Mouse (Mus musculus): ENCODE measurements around the gene Gm13275.
"Not testable (repeated sequence)": the region's sequence is repeated elsewhere in the genome, so short reads cannot be mapped to it uniquely, and the experiment has no call there.

Gene Gm13275

GRCm38 (mm10) chr4:88797097-88797496 lies 2.8 kb downstream of the Gm13275 start, which contains the start of gene Gm13279:
Gene Gm13279, plus strand, starts transcription at chr4:88797397.
- DNase-seq (ENCODE audit: low read depth, low spot score), result not testable (repeated sequence)

DNA sequence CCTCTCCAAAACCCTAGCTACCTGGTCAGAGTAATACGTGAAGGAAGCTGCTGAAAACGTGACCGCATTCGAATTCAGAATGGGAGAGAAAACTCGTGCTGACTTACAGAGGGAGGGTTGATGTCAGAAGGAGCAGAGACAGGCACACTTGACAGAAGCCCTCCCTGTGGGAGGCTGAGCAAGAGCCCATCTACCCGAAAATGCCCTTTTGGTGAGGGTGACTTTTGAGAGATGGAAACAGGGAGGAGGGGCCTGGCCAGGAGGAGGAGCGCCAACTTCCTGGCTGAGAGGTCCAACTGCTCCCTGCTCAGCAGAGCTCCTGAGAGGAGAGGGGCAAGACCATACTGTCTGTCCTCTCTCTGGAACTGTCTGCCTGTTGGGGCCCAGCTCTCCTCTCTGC lies 5.1 kb downstream of the Gm13275 start, which contains the start of gene Gm13285:
Gm13285 (plus strand) TSS at position 301 of the 400 bp plus-strand sequence.
- not testable (repeated sequence) for DNase-seq (ENCODE audit: low read depth, low spot score)

DNA sequence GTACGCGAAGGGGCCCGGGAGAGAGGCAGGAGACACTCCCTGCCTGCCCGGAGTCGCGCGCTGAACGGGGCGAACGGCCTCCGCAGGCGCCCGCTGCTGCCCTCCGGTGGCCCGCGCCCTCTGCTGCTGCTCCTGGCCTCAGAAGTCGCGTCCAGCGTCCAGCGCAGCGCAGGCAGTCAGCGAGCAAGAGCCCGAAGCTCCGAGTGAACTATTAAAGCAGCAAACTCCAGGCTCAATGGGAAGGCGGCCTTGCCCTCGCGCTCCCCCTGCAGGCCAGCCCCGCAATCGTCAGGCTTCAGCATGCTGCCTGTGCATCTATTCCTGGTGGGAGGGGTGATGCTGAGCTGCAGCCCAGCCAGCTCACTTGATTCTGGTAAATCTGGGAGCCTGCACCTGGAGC lies 8.7 kb downstream of the Gm13275 start, which contains the start of gene Gm13287:
Gm13287 (plus strand) TSS at position 301 of the 400 bp plus-strand sequence.
- not testable (repeated sequence) for DNase-seq (ENCODE audit: low read depth, low spot score)

DNA sequence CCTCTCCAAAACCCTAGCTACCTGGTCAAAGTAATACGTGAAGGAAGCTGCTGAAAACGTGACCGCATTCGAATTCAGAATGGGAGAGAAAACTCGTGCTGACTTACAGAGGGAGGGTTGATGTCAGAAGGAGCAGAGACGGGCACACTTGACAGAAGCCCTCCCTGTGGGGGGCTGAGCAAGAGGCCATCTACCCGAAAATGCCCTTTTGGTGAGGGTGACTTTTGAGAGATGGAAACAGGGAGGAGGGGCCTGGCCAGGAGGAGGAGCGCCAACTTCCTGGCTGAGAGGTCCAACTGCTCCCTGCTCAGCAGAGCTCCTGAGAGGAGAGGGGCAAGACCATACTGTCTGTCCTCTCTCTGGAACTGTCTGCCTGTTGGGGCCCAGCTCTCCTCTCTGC lies 10.9 kb downstream of the Gm13275 start, which contains the start of gene Gm13288:
Gm13288 (plus strand) TSS at position 301 of the 400 bp plus-strand sequence.
- DNase-seq (ENCODE audit: low read depth, low spot score), result not testable (repeated sequence)

GRCm38 (mm10) chr4:88805761-88806160 lies 11.5 kb downstream of the Gm13275 start:
- not testable (repeated sequence) for DNase-seq (ENCODE audit: low read depth, low spot score)

DNA sequence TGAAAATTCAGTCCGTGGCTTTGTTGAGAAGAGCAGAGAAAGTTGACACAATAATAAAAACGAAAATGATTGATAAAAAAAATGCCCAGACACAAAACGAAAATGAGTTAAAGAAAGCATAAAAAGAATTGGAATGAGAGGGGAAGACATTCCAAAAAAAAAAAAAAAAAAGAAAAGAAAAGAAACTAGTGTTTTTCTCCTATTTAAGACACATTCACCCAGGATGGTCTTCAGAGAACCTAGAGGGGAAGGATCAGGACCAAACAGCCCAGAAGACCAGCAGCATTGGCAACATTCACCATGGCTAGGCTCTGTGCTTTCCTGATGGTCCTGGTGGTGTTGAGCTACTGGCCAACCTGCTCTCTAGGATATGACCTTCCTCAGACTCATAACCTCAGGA lies 21.6 kb downstream of the Gm13275 start, which contains the start of gene Ifna7:
Ifna7 (plus strand) TSS at position 301 of the 400 bp plus-strand sequence.
- DNase-seq (ENCODE audit: low read depth, low spot score), result no peak

DNA sequence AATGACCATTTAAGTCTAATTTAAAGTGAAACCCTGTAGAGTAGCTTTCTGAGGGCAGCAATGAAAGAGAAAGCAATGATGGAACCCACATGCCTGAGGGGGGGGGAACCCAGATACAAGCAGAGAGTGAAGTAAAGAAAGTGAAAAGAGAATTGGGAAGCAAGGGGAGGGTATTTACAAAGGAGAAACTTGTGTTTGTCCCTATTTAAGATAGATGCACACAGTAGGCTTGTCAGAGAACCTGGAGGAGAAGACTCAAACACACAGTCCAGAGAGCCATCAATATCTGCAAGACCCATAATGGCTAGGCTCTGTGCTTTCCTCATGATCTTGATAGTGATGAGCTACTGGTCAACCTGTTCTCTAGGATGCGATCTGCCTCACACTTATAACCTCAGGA lies 25.4 kb downstream of the Gm13275 start, which contains the start of gene Ifna11:
Ifna11 (plus strand) TSS at position 301 of the 400 bp plus-strand sequence.
- DNase-seq (ENCODE audit: low read depth, low spot score), result no peak

GRCm38 (mm10) chr4:88822995-88823394 lies 28.7 kb downstream of the Gm13275 start:
- DNase-seq (ENCODE audit: low read depth, low spot score), result no peak

DNA sequence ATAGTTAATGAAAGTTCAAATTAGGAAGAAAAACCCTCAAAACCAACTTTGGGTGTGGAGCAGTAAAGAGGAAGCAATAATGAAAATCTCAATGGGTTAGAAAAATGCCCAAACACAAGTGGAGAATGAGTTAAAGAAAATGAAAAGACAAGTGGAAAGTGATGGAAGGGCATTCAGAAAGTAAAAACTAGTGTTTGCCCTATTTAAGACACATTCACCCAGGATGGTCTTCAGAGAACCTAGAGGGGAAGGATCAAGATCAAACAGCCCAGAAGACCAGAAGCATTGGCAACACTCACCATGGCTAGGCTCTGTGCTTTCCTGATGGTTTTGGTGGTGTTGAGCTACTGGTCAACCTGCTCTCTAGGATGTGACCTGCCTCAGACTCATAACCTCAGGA lies 32.8 kb downstream of the Gm13275 start, which contains the start of gene Ifna6:
Ifna6 (plus strand) TSS at position 301 of the 400 bp plus-strand sequence.
- not testable (repeated sequence) for DNase-seq (ENCODE audit: low read depth, low spot score)

- peak; percentile 26 for DNase-seq (ENCODE audit: low read depth, low spot score)
Observed at GRCm38 (mm10) chr4:88830523-88830922, 36.2 kb downstream of the Gm13275 start.

GRCm38 (mm10) chr4:88835225-88835624 lies 40.9 kb downstream of the Gm13275 start, which contains the start of gene Ifna5:
Gene Ifna5, plus strand, starts transcription at chr4:88835525.
- not testable (repeated sequence) for DNase-seq (ENCODE audit: low read depth, low spot score)

GRCm38 (mm10) chr4:88838828-88839227 lies 44.5 kb downstream of the Gm13275 start:
- DNase-seq (ENCODE audit: low read depth, low spot score), result no peak

DNA sequence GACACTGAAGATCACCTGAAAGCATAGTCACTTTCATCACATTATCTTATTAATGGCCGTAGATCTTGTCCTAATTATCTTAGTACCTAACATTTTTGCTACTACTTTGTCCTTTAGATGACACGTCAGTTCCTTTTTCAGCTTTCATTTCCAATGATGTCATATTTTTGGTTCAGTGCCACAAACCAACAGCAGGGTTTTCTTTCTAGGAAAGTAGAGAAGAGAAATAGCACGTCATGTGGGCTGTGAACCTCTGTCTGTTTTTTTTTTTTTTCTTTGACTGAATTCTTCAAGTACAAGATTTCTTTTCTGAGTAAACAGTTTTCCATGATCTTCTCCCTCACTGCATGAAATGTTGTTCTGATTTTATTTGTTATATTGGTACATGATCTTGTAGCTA lies 45.8 kb downstream of the Gm13275 start:
- no peak for DNase-seq (ENCODE audit: low read depth, low spot score)

- DNase-seq (ENCODE audit: low read depth, low spot score), result no peak
Observed at GRCm38 (mm10) chr4:88841438-88841911, 47.2 kb downstream of the Gm13275 start, which contains the start of gene Ifna4. Gene Ifna4, plus strand, starts transcription at chr4:88841861.
